Mouse (Mus musculus) pancreas, adult 10 weeks (tissue): ENCODE data around the gene Dnajc12. TPM values are rescaled to one million over a fixed set of nuclear protein-coding genes. Genes with fewer than 3 reads are reported as not detected.

Experiments
- polyA plus RNA-seq: library from polyadenylated mRNA; stranded (reverse); fragments of 350-450 nt; fragmentation: Illumina TruSeq; extraction: RNeasy Lipid Tissue Mini Kit (QIAGEN cat#74804); gene quantifications from one replicate; pipeline ENCODE4 v1.2.3, GENCODE M21; 2015; ENCODE audit warnings: low read depth, low replicate concordance; ENCODE audit not compliant: insufficient read depth

Dnajc12 gene
- 1.8 TPM for polyA plus RNA-seq

GRCm38 (mm10) chr10:63382372-63383279 is at the start of gene Dnajc12:
Gene Dnajc12 (plus strand): TSS chr10:63382443.

GRCm38 (mm10) chr10:63381498-63382280 is 554 bp upstream of the Dnajc12 start, which contains the start of gene Sirt1:
Gene Sirt1 (minus strand): TSS chr10:63381704.

GRCm38 (mm10) chr10:63421739-63422735 is 39.8 kb downstream of the Dnajc12 start, which contains the start of gene Gm7075:
Gene Gm7075 (minus strand): TSS chr10:63421789.

GRCm38 (mm10) chr10:63429785-63430305 is 47.6 kb downstream of the Dnajc12 start, which contains the start of gene Ctnna3:
Gene Ctnna3 (plus strand): TSS chr10:63430098.

Other genes starting within 250 kb of the Dnajc12 start
- not detected for gene Mypn, start 178.5 kb upstream of the Dnajc12 start, polyA plus RNA-seq
- gene Herc4, start 138.6 kb upstream of the Dnajc12 start, polyA plus RNA-seq, result 12.5 TPM
- 3.5 TPM for gene Sirt1, start 739 bp upstream of the Dnajc12 start, polyA plus RNA-seq
- not detected for gene Gm7075, start 39.3 kb downstream of the Dnajc12 start, polyA plus RNA-seq
- not detected for gene Ctnna3, start 47.7 kb downstream of the Dnajc12 start, polyA plus RNA-seq